ENCODE assay signal across 8 mouse cellular contexts in the genomic region with DNA sequence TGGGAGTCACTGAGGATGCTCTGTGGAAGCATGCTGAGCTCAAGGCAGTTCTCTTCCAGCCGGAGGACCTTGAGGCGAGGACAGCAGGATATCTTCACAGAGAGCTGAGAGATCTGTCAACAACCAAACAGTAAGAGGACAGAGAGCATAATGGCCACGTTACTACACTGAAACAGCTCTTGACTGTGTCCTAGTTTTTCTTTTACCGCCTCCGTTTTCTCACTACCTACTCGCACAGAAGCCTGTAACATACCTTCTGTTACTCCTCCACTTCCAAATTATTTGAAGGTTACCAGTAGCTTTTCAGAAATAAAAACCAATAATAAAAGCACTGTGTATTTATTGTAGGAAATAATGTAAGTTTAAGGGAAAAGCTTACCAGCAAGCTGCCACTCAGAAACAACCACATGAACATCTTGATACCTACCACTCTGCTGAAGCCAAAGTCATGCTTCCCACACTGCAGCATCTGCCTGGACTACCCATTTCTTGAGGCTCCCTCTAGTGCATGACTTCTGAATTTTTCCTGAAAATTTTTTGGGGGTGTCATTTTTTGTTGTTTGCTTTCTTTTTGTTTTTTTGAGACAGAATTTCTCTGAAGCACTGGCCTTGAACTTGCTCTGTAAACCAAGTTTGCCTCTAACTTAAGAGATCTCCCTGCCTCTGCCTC. TPM values are rescaled to one million over a fixed set of nuclear protein-coding genes. Genes with fewer than 3 reads are reported as not detected.
DNase-seq lines count a peak whose midpoint lies in the region; ATAC-seq lines count a peak whose summit lies in the region.

No protein-coding gene starts in this region.

- ATAC-seq in common myeloid progenitor, adult 5-6 weeks (replicated peaks; ENCODE audit: low read depth, poor library complexity, severe bottlenecking) = 0 out of 2 replicates have a peak, but pooled peaks have one; percentile 37

- DNase-seq in adrenal gland, postnatal 10 days = peak; percentile 11
- no peak for DNase-seq in adrenal gland, postnatal 25 days
- peak; percentile 22 to 25 for DNase-seq in layer of hippocampus, adult 8-10 months (ENCODE audit: low spot score in 2 of 2)
- DNase-seq in layer of hippocampus, postnatal 36 days = no peak
- peak; percentile 60 for DNase-seq in 416B (ENCODE audit: low read depth)
- no peak for DNase-seq in neural tube, embryonic 10.5 days (ENCODE audit: extremely low spot score, low spot score)
- no peak for DNase-seq in frontal cortex, postnatal 25 days (ENCODE audit: low spot score in 2 of 2)

RNA-seq across cellular contexts. Expression of gene Haus2, which starts 3.0 kb away (rescaled TPM):
- total RNA-seq in adrenal gland, postnatal 10 days (2021) = 10 to 100 TPM; 14.1 to 14.9 TPM
- 14.8 and 15.5 TPM in 2 replicates for total RNA-seq in adrenal gland, postnatal 25 days (2021)
- total RNA-seq in layer of hippocampus, adult 8-10 months (2022) = 10 to 100 TPM; 14.3 to 16.0 (median 15.3) TPM
- 10 to 100 TPM; 13.2 to 14.0 TPM for total RNA-seq in layer of hippocampus, postnatal 36 days (2021)
- total RNA-seq in common myeloid progenitor, adult 5-6 weeks (2017) = 22.5 and 28.5 TPM in 2 replicates

RNA-seq across cellular contexts. Expression of gene Lrrc57, which starts 3.2 kb away (rescaled TPM):
- 10 to 100 TPM; 13.5 to 18.1 TPM for total RNA-seq in adrenal gland, postnatal 10 days (2021)
- total RNA-seq in adrenal gland, postnatal 25 days (2021) = 15.6 and 27.9 TPM in 2 replicates
- total RNA-seq in layer of hippocampus, adult 8-10 months (2022) = 10 to 100 TPM; 25.7 to 36.2 (median 33.4) TPM
- 10 to 100 TPM; 32.3 to 34.4 TPM for total RNA-seq in layer of hippocampus, postnatal 36 days (2021)
- total RNA-seq in common myeloid progenitor, adult 5-6 weeks (2017) = 15.0 and 22.8 TPM in 2 replicates

RNA-seq across cellular contexts. Expression of gene Stard9, which starts 22.8 kb away (rescaled TPM):
- total RNA-seq in adrenal gland, postnatal 10 days (2021) = 10 to 100 TPM; 11.6 to 23.7 TPM
- 20.0 and 31.6 TPM in 2 replicates for total RNA-seq in adrenal gland, postnatal 25 days (2021)
- total RNA-seq in layer of hippocampus, adult 8-10 months (2022) = 10 to 100 TPM; 10.1 to 13.8 (median 12.9) TPM
- 1 to 10 TPM; 8.4 to 9.0 TPM for total RNA-seq in layer of hippocampus, postnatal 36 days (2021)
- 1.6 and 2.5 TPM in 2 replicates for total RNA-seq in common myeloid progenitor, adult 5-6 weeks (2017)

RNA-seq across cellular contexts. Expression of gene Snap23, which starts 38.7 kb away (rescaled TPM):
- 10 to 100 TPM; 45.7 to 53.2 TPM for total RNA-seq in adrenal gland, postnatal 10 days (2021)
- total RNA-seq in adrenal gland, postnatal 25 days (2021) = 66.7 and 71.7 TPM in 2 replicates
- total RNA-seq in layer of hippocampus, adult 8-10 months (2022) = 10 to 100 TPM; 22.2 to 31.8 (median 26.0) TPM
- total RNA-seq in layer of hippocampus, postnatal 36 days (2021) = 10 to 100 TPM; 19.2 to 25.1 TPM
- 65.1 and 76.5 TPM in 2 replicates for total RNA-seq in common myeloid progenitor, adult 5-6 weeks (2017)

RNA-seq across cellular contexts. Expression of gene Zfp106, which starts 42.5 kb away (rescaled TPM):
- 100 to 1,000 TPM in 1 of 2 experiments, 10 to 100 TPM in 1; 85.6 to 107 TPM for total RNA-seq in adrenal gland, postnatal 10 days (2021)
- 95.5 and 104 TPM in 2 replicates for total RNA-seq in adrenal gland, postnatal 25 days (2021)
- total RNA-seq in layer of hippocampus, adult 8-10 months (2022) = 100 to 1,000 TPM; 144 to 174 (median 166) TPM
- total RNA-seq in layer of hippocampus, postnatal 36 days (2021) = 100 to 1,000 TPM; 157 to 163 TPM
- 81.8 and 174 TPM in 2 replicates for total RNA-seq in common myeloid progenitor, adult 5-6 weeks (2017)

Comparison
In these comparisons a context has a peak if more than half of its experiments do, and no peak if none do; other contexts are left out.
1. DNase-seq: peak in adrenal gland, postnatal 10 days (single experiment), layer of hippocampus, adult 8-10 months (2 of 2) and 416B (single experiment); none in adrenal gland, postnatal 25 days (single experiment), layer of hippocampus, postnatal 36 days (0 of 2), neural tube, embryonic 10.5 days (single experiment) and frontal cortex, postnatal 25 days (0 of 2).